Mouse (Mus musculus) thymus, postnatal 0 days (tissue): Measurements from ENCODE around the gene Atp8b4. TPM values are rescaled to one million over a fixed set of nuclear protein-coding genes. Genes with fewer than 3 reads are reported as not detected.
A peak's percentile ranks its signal among the peaks of the same experiment; 100 is the strongest.
"Not testable (repeated sequence)": the region's sequence is repeated elsewhere in the genome, so short reads cannot be mapped to it uniquely, and the experiment has no call there.

Experiments
- DNase-seq: peaks from one replicate; pipeline ENCODE4 v3.0.0-alpha.2; 2015; ENCODE audit warnings: low spot score
- polyA plus RNA-seq: library from polyadenylated mRNA; unstranded; fragments of >200 nt; fragmentation: Nextera tagmentation; extraction: Ambion mirVana; gene quantifications from 2 replicates; pipeline ENCODE4 v1.2.1, GENCODE M21; 2015

The Atp8b4 gene
- polyA plus RNA-seq, 1 experiment from 2014 or later: 9.0 TPM

DNA sequence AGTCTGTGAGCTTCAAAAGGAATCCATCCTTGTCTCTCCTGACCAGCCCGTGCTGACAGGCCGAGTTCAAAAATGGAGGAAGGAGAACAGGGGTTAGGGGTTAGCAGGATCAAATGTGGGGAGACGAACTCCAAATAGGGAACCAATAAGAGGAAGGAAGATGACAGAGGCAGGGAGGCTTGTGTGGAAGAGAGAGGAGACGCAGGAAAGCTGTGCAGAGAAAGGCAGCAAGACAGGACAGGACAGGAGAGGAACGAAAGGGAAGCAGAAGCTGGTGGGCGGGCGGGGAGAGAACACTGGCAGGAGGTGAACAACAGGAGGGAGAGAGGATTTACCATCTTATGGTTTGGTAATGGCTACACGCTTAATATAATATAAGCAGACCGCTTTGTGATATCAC lies 3.6 kb downstream of the Atp8b4 start:
- DNase-seq: no peak

DNA sequence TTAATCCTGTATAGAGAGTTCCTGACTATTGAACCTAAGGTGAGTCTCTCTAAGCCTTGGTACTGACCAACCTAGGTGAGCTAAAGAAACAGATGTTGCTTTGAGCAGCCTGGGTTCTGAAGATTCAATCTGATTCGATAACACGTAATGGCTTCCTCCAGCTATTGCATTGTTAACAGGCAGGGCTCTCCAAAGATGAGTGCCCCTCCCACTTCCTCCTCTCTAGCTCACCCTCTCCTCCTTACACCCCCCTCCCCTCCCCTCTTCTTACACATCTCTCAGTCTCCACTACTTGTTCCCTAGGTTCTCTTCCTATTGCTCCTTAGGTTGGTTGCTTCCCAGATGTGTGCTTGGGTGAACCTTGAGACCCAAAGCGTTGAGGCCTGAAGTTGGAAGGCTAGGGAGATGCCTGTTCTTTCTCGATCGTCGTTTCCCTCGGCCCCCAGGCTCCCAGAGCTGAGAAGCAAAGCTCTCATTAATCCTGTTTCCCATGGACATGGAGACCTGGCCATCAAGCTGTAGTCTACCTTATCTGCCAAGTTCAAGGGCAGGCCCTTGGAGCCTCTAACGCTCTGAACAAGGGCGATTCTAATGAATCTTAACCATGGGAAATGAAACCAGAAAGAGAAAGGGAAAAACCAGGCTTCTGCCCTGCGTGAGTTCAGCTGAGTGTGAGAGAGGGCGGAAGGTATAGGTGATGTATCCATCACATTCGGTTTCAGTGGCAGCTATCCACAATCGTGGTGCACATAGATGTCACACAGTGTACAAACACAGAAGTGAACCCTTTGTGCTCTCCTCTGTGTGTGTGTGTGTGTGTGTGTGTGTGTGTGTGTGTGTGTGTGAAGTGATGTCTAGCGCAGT lies 4.4 kb downstream of the Atp8b4 start:
- DNase-seq: peak; percentile 55

DNA sequence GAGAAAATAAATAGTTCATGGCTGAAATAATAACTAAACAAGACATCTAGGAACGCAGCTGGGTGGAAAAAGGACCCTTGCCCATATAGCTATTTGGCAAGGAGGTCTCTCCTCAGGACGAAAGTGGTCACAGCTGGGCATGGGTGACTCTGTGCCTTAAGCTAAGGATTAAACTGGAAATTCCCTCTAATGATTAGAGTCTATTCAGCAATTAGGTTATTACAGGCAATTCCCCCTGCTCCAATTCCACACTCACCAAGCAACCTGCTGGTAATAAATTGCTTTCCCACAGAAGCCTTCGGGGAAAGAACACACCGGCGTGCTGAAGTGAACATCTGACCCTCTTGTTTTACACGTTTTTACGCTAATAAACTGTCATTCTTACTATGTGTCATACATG lies 5.2 kb downstream of the Atp8b4 start:
- DNase-seq: no peak

DNA sequence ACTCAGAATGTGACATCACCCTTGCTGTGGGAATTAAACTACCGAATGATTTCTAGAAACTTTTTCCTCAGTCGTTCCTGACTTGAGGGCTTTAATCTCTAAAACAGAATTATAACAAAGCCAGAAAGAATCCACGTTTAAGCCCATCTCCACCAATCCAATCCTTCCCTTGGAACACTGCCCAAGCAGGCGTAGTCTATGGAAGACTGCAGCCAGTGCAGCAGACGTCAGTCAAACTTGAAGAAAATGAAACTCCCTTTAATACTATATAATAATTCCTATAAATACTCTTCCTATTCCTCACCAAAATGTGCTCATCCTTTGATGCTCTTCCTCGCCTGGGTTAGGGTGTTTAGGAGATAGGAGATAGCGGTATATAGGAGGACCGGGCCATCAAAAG lies 7.2 kb downstream of the Atp8b4 start:
- no peak for DNase-seq

DNA sequence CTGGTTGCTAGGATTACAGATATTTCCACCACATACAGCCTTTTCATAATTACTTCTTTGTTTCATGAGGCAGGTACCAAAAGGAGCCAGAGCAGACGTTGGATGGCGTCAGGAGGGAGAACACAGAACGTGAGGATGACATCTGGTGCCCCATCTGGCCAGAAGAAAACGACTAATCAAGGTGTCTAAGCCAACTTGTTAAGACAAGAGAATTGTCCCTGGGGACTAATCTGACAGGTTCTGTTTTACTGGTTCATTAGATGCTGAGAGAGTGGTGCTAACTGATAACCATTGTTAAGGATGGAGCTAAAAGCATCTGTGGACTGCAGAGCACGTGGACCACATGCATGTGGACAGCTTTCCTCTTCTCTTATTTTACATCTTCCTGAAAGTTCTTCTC lies 7.8 kb downstream of the Atp8b4 start:
- no peak for DNase-seq

DNA sequence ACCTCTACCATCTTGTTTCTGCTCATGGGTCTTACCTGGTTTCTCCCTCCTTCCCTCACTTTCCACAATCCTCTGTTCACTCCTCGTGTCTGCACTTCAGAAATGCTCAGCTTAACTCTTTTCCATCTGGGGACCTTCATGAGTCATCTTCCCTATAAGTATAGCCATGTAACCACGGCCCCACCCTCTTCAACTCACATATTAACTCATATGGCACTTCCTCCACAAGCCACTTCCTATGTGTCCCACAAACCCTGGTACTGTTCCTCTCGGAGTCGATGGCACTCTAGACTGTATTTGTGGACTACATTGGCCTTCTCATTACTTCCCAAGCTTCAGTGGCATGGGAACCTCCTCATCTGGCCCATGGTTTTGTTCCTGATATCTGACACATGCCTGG lies 9.0 kb downstream of the Atp8b4 start:
- peak; percentile 5 for DNase-seq

DNA sequence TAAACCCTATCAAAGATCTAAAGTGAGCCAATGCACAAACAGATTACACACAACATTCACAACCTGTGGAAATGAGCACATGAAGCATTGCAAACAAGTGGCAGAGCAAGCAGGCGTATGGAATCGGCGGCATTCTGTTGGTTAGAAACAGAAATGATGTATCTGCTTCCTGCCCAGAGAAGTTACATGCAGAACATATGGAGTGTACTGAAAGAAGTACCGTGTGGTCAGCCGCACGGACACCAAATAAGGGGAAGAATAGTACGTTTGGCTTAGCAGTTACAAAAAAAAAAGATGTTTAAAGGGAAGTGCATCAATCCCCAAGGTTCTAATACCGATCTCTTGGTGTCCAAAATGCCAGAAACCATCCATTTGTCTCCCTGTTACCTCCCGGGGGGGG lies 9.9 kb downstream of the Atp8b4 start:
- peak; percentile 1 for DNase-seq

DNA sequence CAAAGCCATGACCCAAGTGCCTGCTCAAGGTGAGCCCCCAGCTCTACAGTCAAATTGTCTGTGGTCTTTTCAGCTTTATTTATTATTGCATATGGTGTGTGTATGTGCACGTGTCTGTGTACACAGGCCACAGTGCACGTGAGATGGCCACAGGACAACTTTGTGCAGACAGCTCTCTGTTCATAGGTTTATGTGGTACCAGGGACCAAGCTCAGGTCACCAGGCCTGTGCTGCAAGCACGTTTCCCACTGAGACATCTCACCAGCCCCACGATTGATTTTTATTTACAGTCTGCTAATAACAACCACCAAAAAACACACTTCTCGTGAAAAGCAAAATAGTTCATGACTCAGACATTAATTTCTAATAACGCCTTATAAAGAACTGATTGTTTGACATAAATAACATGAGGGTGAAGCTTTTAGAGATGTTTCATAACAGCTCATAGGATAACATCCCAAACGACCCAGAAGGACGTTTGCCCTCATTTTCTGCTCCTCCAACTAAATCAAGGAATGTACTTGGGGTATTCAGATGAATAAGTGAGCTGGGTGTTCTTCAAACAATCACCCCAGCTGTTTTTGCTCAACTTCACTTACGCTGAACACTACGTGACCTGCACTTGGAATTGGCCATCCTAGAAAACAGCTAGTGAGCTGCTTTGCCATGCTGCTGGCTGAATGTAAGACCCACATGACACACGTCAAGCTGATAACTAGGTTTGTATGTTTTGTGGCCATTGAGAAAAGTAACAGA lies 15.0 kb downstream of the Atp8b4 start:
- DNase-seq: no peak

DNA sequence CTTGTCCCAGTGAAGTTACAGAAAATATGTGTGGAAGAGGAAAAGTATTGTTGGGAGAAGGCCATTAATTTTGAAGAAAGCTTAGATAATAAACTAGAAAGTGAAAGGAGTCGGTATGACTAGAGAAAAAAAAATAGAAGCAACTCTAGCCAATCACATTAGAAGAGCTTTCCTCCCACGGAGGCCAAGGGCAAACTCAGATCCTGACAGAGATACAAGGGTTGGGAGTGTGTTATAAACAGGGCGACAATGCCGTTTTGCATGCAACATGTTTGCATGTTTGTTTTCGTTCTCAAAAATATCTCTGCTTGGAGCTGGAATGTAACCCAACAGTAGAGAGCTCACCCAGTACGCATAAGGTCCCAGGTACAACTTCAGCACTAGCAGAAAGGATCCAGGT lies 17.1 kb downstream of the Atp8b4 start:
- no peak for DNase-seq

DNA sequence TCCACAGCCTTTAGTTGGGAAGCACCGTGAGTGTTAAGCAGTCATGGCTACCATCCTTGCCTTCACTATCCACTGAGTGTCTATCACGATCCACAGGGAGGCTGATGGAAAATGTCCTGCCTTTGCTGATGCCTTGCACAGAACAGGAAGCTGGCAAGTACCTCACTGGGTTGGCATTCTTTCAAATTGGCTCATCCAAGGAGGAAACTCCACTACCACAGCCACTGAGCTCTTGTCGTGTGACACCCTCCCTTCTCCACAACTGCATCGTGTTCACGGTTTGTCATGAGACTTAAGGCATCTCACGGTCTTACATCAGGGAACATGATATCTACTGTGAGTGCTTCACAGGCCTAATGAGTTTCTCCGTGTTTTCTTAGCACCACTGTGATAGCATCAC lies 22.9 kb downstream of the Atp8b4 start:
- DNase-seq: no peak

DNA sequence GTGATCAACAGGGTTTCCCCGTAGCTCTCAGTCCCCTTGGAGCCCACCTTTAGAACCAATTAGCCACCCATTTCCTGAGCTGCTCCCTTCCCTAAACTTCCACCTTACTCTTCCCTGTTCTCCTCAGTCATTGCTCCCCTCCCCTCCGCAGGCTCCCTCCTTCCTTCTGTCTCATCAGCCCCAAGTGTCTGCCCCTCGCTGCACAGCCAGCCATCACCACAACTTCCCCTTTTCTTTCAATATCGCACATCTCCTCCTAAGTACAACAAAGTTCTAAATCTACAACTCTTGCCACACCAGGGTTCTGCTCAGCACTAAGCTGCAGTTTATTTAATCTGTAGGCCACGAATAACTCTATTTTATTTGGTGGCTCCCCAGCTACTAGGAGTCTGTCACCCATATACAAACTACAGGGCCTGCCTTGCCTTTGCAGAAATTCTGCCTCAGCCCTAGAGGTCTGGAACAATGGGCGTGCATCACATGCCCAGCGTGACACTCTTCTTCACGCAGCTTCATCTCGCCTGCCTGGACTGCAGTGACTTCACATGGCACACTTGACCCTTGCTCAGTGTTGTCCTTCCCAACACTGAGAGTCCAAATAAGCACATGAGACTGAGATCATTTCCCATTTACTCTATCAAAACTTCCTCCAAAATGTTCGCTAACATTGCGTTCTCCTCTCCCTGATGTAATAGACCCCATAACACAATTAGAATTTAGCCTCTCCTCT lies 24.6 kb downstream of the Atp8b4 start:
- DNase-seq: peak; percentile 37

DNA sequence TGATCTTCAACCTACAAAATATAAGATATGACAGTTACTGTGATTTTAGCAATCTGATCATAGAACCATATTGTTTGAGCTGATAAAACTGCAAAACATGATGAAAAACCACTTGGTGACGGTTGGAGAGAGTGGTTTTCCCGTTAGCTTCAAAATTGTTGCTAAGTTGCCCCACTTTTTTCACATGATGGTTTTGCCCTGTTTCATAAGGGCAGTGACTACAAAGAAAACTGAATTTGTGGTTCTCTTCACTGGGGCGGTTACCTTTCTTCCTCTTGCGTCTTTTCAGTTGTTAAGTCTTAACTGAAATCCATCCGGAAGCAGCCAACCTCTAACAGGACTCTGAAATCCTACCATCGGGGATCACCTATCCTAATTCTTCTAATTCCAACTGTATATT lies 26.5 kb downstream of the Atp8b4 start:
- peak; percentile 76 for DNase-seq

DNA sequence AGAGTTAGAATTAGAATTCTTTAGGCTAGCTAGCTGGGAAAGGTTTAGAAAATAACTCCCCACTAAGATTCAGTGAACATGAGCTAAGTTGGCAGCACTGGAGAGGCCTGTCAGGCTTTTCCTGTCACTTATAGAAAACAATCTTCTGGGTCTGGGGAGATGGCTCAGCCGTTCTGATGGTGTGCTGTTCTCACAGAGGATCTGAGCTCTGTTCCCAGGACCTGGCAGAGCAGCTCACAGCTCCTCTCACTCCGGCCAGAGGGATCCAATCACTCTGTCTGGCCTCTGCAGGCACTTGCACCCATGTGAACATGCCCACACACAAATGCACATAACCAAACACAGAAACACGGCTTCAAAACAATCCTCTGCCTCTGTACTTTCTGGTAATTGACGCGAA lies 27.6 kb downstream of the Atp8b4 start:
- no peak for DNase-seq

DNA sequence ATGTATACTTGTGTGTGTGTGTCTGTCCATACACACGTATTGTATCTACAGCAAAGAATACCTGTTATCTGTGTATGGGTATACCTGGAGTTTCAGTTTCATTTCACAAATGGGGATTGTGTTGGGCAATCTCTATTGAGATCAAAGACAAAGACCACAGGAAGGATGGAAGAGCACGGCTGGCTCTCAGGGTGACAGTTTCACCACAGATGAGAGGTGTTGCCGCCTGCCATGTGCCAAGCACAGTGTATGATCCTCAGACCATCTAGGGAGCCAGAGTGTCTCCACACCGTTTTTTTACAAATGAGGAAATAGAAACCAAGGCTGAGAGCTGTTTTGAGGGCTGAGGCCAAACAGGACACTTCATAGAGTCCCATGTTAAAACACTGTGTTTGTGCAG lies 32.7 kb downstream of the Atp8b4 start:
- DNase-seq: peak; percentile 53

DNA sequence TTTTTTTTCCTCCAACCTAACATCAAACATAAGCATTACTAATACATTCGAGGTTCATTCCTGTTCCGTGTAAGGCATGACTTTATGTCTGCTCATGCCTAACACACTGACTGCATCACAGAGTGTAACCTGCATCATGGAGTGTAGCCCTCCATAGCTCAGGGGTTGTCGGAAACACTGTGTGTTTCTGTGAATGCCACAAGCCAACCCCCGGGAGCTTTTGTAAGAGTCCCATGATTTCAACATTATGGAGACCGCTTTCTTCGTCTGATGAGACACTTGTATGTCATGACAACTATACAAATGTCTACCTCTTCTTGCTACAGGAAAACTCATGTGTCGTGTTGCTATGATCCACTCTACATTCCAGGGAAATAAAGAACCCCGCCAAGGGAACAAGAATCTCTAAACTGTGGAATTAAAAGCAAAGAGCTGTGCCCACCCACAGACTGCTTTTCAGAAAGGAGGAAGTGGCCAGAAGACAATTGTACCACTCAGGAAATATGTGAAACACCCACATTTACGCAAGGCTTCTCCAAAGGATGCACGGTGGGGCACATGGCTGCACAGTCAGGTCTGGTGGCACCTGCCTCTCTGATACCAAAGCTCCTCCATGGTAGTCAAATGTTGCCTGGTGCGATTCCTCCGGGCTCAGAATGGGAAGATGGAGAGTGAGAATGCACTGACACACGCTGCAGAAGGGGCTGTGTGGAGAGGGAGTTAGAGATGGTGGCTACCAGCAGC lies 33.9 kb downstream of the Atp8b4 start:
- DNase-seq: peak; percentile 51

DNA sequence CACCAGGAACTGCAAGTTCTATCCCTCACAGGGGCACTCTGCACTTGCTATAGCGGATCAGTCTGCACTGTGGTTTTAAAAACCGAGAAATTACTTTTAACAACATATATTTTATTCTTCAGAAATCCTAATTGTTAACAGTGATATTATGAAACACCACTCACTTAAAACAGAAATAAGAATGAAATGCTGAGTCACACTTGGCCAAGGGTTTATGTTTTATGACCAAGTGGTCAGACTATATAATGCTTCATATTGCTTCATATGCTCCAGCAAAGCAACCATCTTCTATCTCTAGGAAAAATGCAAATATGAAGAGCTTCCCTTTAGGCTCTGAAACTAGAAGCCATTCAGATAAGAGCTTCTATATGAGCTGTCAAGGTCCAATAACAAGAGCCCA lies 41.8 kb downstream of the Atp8b4 start:
- DNase-seq: no peak

DNA sequence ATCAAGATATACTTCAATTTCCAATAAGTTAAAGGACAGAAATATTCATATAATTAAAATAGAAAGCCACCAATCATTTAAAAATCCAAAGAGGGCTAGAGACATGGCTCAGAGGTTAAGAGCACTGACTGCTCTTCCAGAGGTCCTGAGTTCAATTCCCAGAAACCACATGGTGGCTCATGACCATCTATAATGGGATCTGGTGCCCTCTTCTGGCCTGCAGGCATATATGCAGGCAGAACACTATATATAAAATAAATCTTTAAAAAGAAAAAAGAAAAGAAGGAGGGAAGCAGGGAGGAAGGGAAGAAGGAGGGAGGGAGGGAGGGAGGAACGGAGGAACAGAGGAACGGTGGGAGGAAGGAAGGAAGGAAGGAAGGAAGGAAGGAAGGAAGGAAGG lies 42.7 kb downstream of the Atp8b4 start:
- not testable (repeated sequence) for DNase-seq

DNA sequence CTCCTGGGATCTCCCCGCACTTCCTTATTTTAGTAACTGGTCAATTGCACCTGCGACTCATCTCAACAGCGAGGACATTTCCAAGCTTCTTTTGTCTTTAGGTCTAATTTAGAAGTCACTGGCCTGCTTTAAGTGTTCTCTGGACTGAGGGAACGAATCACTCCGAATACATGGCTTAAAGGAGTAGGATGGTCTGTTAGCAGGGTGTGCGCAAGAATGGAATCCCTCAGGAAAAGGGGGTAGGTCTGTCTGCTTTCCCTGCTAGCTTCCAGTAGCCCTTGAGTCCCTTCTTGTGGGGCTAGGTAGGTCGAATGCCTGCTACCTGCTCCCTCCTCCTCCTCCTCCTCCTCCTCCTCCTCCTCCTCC lies 49.6 kb downstream of the Atp8b4 start:
- no peak for DNase-seq

DNA sequence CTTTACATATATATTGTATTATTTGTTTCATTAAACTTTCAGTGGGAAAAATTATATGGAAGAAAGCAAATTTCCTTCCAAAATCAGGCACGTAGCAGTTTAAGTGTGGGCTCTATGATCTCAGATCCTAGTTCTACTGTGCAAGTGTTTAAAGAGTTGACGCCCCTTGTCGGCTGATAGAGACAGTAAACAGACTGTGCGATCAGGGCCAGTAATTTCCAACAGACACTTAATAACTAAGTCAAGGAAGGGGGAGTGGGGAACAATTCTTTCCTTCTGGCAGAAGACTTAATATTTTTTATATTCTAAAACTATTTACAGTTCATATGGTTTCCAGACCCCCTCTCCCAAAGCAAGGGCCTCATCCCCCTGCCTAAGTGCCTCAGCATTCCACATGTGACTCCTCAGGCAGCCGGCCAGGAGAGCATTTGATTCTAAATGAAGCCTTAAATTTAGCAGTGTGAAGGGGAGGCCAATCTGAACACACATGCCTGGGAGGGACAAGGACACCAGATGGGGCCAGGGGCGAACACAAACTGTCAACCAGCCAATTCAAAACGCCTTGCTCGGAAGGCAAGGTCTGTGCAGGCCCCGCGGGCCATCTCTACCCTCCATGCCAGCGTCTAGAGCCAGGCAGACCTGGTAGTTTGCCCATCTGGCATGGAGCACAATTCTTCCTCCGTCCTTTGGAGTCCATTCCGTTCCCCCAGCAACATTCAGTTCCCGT lies 50.1 kb downstream of the Atp8b4 start:
- DNase-seq: no peak

DNA sequence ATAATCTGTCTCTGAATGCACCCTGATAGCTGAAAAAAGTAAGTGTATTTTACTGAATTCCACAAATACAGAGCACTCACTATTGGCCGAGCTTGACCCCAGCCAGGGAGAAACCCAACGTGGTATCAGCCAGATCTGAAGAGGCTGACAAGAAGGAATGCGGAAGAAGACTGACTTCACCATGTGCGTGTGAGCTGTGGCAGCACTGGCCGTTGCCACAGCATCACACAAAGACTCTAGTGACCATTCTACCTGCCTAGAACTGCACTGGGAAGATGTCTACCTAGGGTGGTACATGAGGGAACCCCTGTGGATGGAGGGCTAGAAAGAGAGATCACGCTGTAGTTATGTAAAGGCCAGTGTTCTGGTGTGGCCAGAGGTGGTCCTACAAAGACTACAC lies 55.4 kb downstream of the Atp8b4 start:
- no peak for DNase-seq

DNA sequence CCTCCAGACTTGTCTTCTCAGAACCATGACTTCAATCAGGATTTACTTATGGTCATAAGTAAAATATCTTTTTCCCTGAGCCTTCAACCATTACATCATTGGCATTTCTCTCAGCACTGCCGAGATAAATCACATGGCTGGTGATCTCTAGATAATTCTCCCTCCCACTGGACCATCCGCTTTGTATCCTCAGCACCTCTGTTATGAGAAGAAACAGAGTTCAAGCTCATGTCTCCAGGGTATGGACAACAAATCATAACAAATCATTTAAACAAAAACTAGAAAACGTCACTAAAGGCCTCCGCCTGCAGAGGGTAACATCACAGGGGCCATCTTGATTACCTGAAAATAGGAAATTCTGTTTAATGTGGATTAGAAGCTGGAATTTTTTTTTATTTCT lies 58.9 kb downstream of the Atp8b4 start:
- no peak for DNase-seq
